Mouse (Mus musculus): ENCODE data around the gene Babam2.

- TF ChIP-seq CTCF (IDR thresholded peaks at IDR 0.05; ENCODE audit: low read depth, low read length) (no peak), POLR2A (IDR thresholded peaks at IDR 0.05; ENCODE audit: insufficient read depth, low read length) (no peak)
Measured at GRCm38 (mm10) chr5:31727456-31727855, 30.0 kb downstream of the Babam2 start.
